Mouse (Mus musculus): ENCODE measurements at regions not wholly inside any gene's neighbourhood (a gene's known extent, or its start where the extent isn't known, plus 50 kb on each side); places are given as distances from the start of the nearest gene placed in this dataset.

DNA sequence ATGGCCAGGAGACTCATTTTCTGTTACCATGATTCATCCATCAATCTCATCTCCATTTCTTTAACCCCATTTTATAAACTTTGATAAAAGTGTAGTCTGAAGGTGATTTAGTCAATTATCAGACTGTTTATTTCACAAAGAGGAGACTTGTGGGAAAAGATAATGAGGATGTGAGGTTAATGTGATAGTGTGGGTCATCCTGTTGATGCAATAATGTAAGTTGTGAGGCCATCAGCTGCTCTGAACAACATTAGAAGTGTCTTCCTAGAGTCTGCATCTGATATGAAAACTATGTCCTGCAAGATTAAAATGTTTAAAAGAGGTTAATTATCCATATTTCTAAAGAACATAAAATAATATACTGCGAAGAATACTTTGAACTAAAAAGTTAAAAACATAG lies 842.8 kb downstream of the Pcdh17 start:
- no peak for DNase-seq (ENCODE audit: low spot score in 2 of 2)

DNA sequence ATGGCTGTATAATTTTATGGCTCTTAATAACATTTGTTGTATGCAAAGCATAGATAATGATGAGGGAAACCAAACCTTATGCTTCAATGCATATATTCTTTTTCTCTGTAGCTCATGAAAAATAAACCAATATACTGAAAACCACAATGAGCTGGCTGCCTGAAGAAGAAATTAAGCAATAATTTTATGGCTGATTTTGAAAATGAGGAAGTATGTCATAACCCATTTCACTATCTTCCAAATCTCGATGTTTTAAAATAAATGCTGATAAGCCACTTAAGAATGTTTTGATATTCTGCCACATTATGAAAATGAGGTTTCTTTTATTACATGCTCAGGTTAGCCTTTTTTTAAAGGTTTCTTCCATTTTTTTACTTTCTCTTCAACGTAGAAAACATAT lies 844.1 kb downstream of the Pcdh17 start:
- DNase-seq (ENCODE audit: low spot score in 2 of 2): no peak

DNA sequence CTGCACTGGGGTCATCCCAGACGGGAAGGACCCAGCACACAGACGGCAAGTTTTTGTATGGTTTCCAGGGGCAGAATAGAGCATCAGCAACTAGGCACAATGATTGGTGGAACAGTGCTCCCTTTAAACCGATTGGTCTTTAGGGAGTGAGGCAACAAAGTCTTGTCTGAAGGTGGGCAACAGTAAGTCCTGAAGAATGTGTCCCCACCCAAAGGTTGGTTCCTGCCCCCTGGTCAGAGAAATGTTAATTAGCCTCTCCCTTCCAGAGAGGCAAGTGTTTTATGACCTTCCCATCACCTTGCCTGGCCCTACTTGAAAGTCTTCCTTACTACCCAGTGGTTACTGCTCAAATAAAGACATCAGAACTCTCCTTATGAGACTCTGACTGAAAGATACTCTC lies 855.6 kb downstream of the Pcdh17 start:
- DNase-seq (ENCODE audit: low spot score in 2 of 2): no peak

DNA sequence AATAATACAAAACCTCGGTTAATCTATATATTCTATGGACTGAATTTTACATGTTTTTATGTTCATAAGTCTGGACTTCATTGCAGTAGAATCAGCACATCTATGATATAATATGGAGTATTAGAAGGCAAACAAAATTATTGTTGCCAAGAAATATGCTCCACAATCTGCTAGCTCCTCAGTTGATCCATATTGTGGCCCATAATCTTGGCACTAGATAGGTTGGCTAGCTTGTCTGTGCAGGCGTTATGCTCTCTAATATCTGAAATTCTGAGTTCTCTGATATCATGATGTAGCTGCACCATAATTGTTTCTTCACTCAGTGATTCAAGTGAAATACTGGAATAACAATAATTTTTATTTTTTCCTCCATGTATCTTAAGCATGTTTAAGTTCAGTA lies 877.3 kb downstream of the Pcdh17 start:
- DNase-seq (ENCODE audit: low spot score in 2 of 2): peak in 1 of 2 experiments; percentile 31

DNA sequence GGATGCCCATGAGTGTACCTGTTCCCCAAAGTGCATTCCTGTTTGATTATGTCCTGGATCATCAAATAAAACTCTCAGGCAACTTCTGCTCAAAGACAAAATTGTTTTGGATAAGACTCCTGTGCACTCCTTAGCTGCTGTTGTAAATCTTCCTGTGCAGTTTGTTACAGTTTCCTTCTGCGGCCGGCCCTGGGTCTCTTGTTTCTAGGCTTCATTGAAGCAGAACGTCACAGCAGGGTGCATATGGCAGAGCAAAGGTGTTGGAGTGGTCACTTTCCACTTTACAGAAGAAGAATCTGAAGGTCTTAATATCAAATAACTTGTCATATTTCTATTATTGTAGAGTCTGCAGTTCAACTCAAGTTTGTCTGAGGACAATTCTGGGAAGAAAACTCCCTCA lies 889.9 kb downstream of the Pcdh17 start:
- no peak for DNase-seq (ENCODE audit: low spot score in 2 of 2)

DNA sequence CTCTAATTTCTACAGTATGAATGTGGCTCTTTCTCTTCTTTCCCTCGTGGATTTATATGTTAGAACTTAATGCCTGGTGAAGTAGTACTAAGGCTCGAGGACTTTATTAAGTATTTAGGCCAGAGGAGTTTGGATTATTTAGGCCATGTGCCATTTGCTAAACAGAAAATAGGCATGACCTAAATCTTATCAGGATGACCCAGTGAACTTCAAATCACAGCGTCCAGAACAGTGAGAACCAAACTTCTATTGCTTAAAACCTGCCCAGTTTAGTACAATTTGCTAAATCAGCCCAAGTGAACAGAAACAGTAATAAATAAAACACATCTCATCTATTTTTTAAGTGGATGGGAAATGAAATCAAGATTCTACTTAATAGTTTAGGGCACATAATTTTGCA lies 893.8 kb downstream of the Pcdh17 start:
- DNase-seq (ENCODE audit: low spot score in 2 of 2): no peak

DNA sequence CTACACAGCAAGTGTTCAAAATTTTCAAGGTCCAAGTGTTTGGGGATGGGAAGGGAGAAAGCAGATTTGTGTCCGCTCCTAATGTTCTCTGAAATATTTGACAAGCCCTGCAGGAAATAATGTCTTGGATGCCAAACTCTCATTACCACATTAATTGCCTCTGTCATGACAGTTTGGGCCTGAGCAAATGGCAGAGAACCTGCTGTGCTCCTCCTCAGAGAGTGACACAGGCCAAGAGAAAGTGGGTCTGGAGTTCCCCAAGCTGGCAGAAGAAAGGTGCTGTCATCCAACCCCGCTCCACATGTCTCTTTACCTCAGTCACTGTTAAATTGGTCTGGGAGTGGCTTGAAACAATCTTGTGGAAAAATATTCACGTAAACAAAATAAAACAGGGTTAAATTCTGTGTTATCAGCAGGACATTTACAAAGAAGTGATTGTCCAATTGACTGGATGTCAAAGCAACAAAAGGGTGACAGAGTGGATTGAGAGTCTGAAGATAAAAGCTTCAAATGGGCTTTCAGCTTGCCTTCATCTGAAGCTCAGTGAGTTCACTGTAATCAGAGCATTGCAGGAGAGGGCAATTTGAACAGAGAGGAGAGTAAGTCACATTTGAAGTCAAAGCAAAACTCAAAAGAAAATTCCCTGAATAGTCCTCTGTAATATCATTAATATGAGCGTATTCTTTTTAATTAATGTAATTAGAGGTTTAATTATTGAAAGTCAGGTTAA lies 911.4 kb downstream of the Pcdh17 start:
- DNase-seq (ENCODE audit: low spot score in 2 of 2): peak; percentile 1 to 62

DNA sequence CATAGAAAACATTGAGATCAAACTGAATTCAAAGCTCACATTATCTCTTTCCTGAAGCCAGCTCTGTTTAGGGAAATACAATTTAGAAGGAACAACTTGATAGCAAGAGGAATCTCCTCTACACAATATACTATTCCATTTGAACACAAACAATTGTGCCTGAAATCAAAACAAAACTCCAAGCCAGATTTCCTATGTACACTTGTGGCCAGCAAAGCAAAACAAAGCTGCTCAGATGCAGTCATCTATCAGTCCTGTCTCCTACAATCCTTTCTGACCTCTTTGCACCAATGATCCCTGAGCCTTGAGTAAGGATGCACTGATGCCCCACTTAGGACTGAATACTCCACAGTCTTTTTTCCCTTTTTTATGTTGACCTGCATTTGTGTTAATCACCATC lies 920.2 kb downstream of the Pcdh17 start:
- no peak for DNase-seq (ENCODE audit: low spot score in 2 of 2)

DNA sequence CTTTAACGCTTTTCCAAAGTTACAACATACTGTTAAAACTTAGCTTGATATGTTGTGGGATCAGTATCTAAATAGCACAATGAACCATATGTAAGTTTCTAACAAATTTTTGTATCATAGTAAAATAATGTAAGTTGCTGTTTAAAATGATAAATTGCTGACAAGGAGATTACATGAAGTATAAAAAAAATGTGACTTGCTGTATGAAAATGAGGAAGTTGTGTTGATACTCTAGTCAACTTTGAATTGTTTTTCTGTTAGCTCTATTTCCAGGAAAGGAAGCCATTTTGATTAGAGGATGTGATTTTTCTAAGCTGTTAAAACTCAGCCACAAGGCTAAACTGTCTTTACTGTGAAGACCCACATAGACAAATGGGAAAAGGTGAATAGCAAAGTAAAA lies 929.9 kb downstream of the Pcdh17 start:
- no peak for DNase-seq (ENCODE audit: low spot score in 2 of 2)

DNA sequence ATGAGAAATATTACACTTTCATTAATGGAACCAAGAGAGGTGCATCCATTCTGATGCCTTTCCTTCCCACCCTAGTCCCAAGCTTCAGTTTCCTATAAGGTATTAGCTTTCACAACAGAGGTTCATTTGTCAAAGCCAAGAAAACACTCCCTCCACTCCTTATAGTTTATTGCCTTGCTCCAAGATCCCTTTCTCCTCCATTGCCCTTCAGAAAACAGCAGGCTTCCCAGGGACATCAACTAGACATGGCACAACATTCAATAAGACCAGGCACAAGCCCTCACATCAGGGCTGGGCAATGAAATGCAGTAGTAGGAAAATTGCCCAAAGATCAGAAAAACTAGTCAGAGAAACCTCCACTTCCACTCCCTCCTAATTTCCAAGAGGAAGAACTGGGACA lies 960.3 kb downstream of the Pcdh17 start:
- no peak for DNase-seq (ENCODE audit: low spot score in 2 of 2)
